Mouse (Mus musculus) testis, adult 2 months (tissue): ENCODE data around the gene Dclre1b. TPM values are rescaled to one million over a fixed set of nuclear protein-coding genes. Genes with fewer than 3 reads are reported as not detected.
A peak's percentile ranks its signal among the peaks of the same experiment; 100 is the strongest.

ENCODE experiments used
- H3K27ac ChIP-seq: fragments of 200-500 bp; 2 replicates; pipeline ENCODE4 v1.5.1; 2012; ENCODE audit warnings: low read depth, low read length; ENCODE audit not compliant: control insufficient read depth, insufficient read depth
- H3K27me3 ChIP-seq: fragments of 200-500 bp; 2 replicates; pipeline ENCODE4 v1.6.1; 2012; ENCODE audit warnings: mild to moderate bottlenecking, low read length, moderate library complexity; ENCODE audit not compliant: control insufficient read depth, insufficient read depth
- H3K36me3 ChIP-seq: fragments of 200-500 bp; 2 replicates; pipeline ENCODE4 v1.6.1; 2012; ENCODE audit warnings: mild to moderate bottlenecking, low read length; ENCODE audit not compliant: control insufficient read depth, insufficient read depth
- H3K4me1 ChIP-seq: fragments of 200-500 bp; 2 replicates; pipeline ENCODE4 v1.6.1; 2012; ENCODE audit warnings: low read length; ENCODE audit not compliant: control insufficient read depth, insufficient read depth
- H3K4me3 ChIP-seq: fragments of 200-500 bp; 2 replicates; pipeline ENCODE4 v1.5.1; 2012; ENCODE audit warnings: low read depth, mild to moderate bottlenecking, low read length, moderate library complexity, mixed read lengths; ENCODE audit not compliant: control insufficient read depth
- CTCF ChIP-seq: fragments of 200-500 bp; IDR thresholded peaks from 2 replicates; pipeline ENCODE4 v1.5.1; 2012; ENCODE audit warnings: low read depth, mild to moderate bottlenecking, inconsistent platforms, low read length, moderate library complexity; ENCODE audit not compliant: control insufficient read depth, insufficient read depth, insufficient replicate concordance
- POLR2A ChIP-seq: fragments of 200-500 bp; IDR thresholded peaks from 2 replicates; pipeline ENCODE4 v1.6.1; 2012; ENCODE audit warnings: low read depth, mild to moderate bottlenecking, inconsistent platforms, low read length, moderate library complexity; ENCODE audit not compliant: control insufficient read depth
- polyA plus RNA-seq: library from polyadenylated mRNA; depleted of rRNA; stranded (reverse); fragments of >200 nt; gene quantifications from 2 replicates; pipeline ENCODE4 v1.2.3, GENCODE M21; 2012; rRNA removed

Dclre1b gene
- polyA plus RNA-seq = 7.6 and 8.5 TPM in 2 replicates

DNA sequence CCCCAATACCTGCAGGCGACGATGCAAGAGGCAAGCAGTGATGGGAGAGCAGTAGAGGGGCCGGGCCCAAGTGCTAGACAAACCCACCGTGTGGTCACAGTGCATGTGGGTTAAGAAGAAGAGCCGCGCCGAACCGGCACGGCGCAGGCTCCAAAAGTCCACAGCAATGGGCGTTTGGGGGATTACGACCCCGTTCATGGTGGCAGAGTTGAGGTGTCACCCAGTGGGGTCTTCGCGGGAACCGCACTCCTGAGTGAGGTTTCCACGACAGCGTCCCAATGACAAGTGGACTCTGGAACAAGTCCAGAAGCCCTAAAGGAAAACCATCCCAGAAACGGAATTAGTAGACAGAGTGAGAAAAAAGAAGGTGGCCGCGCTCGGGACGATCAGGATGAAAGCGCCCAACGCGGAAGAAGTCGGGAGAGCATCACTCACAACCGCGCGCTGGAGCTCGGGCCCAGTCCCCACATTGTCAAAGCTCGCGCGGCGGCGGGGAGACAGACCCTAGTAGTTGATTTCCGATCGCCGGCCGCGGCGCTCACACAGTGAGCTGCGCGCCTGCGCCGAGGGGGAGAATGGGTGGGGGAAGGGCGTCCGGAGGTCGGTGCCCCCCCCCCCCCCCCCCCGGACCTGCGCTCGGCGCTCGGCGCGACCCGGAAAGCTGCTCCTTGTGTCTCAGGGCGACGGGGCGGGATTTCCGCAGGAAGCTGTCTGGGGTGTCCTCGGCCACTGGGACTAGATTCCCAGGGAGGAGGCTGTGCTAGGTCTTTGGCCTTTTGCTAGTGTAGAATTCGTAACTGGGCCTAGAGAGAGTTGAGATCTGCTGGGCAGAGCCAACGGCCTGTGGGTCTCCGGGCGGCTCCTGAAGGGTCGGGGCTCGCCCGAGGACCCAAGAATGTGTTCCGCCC is at the start of gene Dclre1b, which contains the start of the genes Ap4b1 and Gm43064:
Gene Dclre1b, minus strand, starts transcription at position 554 of the 908 bp plus-strand sequence.
Gene Ap4b1, plus strand, starts transcription at position 630 of the 908 bp plus-strand sequence.
Gene Gm43064, plus strand, starts transcription at position 683 of the 908 bp plus-strand sequence.
- H3K4me3 ChIP-seq = peak within 1 kb of the TSS; percentile 97
- H3K36me3 ChIP-seq = 0 out of 2 replicates have a peak, but pooled peaks cover 2% of the 10 kb centered on the region
- peak within 1 kb of the TSS; percentile 95 for H3K27ac ChIP-seq
- no peaks in the 10 kb centered on the region for H3K27me3 ChIP-seq
- peak; percentile 78 for TF ChIP-seq POLR2A
- no peak for TF ChIP-seq CTCF
- no peaks in the 10 kb centered on the region; the same call in 1 of the 2 replicates for H3K4me1 ChIP-seq

- Histone ChIP-seq H3K4me1 (peaks cover 7% of the 10 kb centered on the region), H3K27ac (no peak overlapping the region)
- TF ChIP-seq CTCF (no peak), POLR2A (no peak)
Measured at GRCm38 (mm10) chr3:103857977-103858563, 48.8 kb upstream of the Dclre1b start.

GRCm38 (mm10) chr3:103857036-103857805 is 48.0 kb upstream of the Dclre1b start:
- no peaks in the 10 kb centered on the region for H3K36me3 ChIP-seq
- H3K27me3 ChIP-seq = no peaks in the 10 kb centered on the region
- no peak overlapping the region for H3K4me3 ChIP-seq
- H3K27ac ChIP-seq = no peak overlapping the region
- H3K4me1 ChIP-seq = peaks cover 7% of the 10 kb centered on the region
- TF ChIP-seq POLR2A = no peak
- no peak for TF ChIP-seq CTCF

More at GRCm38 (mm10) chr3:103857977-103858563, 48.8 kb upstream of the Dclre1b start:
- H3K36me3 ChIP-seq = no peaks in the 10 kb centered on the region
- no peaks in the 10 kb centered on the region for H3K27me3 ChIP-seq
- H3K4me3 ChIP-seq = no peak overlapping the region

DNA sequence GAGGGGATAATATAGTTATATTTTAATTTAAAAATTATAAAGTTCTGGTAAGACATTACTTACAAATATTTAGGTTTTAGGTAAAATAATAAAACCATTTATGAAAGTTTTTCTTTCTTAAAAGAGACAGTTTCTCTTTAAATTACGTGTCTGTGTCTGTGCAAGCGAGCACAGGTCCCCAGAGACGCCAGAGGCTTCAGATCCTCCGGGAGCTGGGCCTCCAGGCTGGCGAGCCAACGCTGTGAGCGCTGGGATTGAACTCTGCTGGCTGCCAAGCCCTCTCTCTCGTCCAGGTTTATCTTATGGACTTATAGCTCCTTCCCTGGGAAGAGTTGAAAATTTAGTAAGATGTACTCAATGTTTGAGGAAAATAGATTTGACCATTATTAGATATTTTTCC is 44.6 kb upstream of the Dclre1b start:
- Histone ChIP-seq H3K27ac (no peak overlapping the region), H3K36me3 (no peaks in the 10 kb centered on the region), H3K4me3 (no peak overlapping the region), H3K27me3 (no peaks in the 10 kb centered on the region), H3K4me1 (no peaks in the 10 kb centered on the region)
- TF ChIP-seq POLR2A = no peak
- no peak for TF ChIP-seq CTCF

GRCm38 (mm10) chr3:103852565-103853299 is 43.5 kb upstream of the Dclre1b start:
- no peak overlapping the region for H3K27ac ChIP-seq
- no peak overlapping the region for H3K4me3 ChIP-seq
- H3K27me3 ChIP-seq = no peaks in the 10 kb centered on the region
- no peak for TF ChIP-seq POLR2A
- no peaks in the 10 kb centered on the region for H3K36me3 ChIP-seq
- H3K4me1 ChIP-seq = no peaks in the 10 kb centered on the region

DNA sequence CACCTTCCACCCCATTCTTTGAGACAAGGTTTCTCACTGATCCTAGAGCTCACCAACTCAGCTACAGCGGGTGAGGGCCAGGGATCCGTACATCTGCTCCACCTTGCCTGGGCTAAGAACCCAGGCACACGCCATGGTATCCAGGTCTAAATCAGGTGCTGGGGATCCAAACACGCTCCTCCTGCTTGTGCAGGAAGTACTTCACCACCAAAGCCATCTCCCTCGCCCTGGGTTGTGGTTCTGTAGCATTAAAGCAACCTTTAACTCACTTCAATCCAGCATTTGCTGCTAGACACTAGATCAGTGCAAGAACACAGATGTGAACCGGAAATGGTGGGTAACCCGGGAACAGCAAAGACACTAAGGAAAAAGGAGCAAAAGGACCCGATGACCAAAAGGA is 42.6 kb upstream of the Dclre1b start:
- no peak for TF ChIP-seq CTCF
- no peak for TF ChIP-seq POLR2A

DNA sequence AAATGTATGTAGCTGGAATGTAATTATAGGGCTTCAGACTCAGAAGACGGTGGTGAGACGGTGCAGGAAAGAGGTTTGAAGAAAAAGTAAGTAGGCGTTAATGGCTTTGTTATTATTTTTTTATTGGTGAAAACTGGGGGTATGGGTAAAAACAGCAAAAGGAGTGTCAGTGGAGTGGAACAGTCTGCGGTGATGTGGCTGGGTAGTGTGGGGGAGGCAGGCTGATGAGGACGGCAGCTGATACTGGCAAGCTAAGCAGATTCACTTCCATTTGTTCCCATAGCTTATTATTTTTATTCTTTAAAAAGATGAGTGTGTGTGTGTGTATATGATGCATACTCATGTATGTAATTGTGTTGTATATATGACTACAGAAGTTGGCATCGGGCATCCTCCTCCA is 42.2 kb upstream of the Dclre1b start:
- Histone ChIP-seq H3K4me3 (no peak overlapping the region), H3K36me3 (no peaks in the 10 kb centered on the region), H3K4me1 (no peaks in the 10 kb centered on the region), H3K27ac (no peak overlapping the region), H3K27me3 (no peaks in the 10 kb centered on the region)
- no peak for TF ChIP-seq CTCF
- no peak for TF ChIP-seq POLR2A

More for the DNA sequence above, 42.6 kb upstream of the Dclre1b start:
- no peak overlapping the region for H3K4me3 ChIP-seq
- H3K27ac ChIP-seq = no peak overlapping the region
- H3K4me1 ChIP-seq = no peaks in the 10 kb centered on the region
- no peaks in the 10 kb centered on the region for H3K27me3 ChIP-seq
- no peaks in the 10 kb centered on the region for H3K36me3 ChIP-seq
